Mouse (Mus musculus): ENCODE results near the gene Pklr.

GRCm38 (mm10) chr3:89178107-89178385 is 42.1 kb downstream of the Pklr start:
- no peak for TF ChIP-seq CTCF (IDR thresholded peaks at IDR 0.05; ENCODE audit: control insufficient read depth, insufficient read depth, insufficient read length)
- TF ChIP-seq MAX (IDR thresholded peaks at IDR 0.05), result no peak
- TF ChIP-seq USF1 (IDR thresholded peaks at IDR 0.05; ENCODE audit: low read depth), result no peak
- TF ChIP-seq CEBPB (IDR thresholded peaks at IDR 0.05; ENCODE audit: low read depth), result no peak
